Mouse (Mus musculus): ENCODE data around the gene Ift80. TPM values are rescaled to one million over a fixed set of nuclear protein-coding genes. Genes with fewer than 3 reads are reported as not detected.
A peak's percentile ranks its signal among the peaks of the same experiment; 100 is the strongest.

Ift80 gene
- total RNA-seq, 2 experiments from 2014 or later: 19.9 to 26.1 TPM

DNA sequence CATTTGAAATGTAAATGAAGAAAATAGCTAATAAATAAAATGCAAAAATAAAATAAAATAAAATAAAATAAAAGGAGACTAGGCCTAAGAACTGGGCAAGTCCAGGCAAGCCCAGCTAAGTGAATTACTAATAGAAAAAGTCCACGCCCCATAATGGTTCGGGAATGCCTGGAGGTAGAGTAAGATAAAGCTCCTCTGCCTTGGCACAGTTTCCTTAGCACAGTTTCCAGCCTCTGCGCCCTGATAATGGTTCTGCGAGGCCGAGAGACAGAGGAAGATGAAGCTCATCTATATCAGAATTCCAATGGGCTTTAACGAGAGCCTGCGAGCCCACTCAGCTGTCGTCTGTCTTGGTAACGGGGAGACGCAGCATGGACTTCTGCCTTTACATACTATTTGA lies 25.2 kb downstream of the Ift80 start:
- Histone ChIP-seq H3K27ac (no peak overlapping the region), H3K4me3 (no peak overlapping the region)
- TF ChIP-seq CTCF (IDR thresholded peaks at IDR 0.05): no peak
- intact Hi-C loops (cut with DNase I): no loop called here
- no peak for DNase-seq (ENCODE audit: extremely low spot score in 1 of 2, low spot score in 2 of 2)

DNA sequence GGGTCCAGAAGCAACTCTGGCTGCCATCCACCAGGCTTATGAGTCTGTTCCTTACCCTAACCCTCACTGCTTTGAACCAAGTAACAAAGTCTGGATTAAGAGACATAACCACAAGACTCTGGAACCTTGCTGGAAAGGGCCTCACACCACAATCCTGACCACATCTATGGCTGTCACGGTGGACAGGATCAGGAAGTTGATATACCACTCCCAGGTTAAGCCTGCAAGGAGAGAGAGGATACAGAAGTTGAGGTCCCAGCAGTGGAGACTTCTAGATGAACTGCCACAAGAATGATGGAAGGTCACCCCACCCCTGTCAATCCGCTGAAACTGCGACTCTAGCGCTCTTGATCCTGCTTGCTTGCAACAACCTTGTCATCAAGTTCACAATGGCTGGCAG lies 26.7 kb downstream of the Ift80 start:
- DNase-seq (ENCODE audit: extremely low spot score in 1 of 2, low spot score in 2 of 2): no peak
- Histone ChIP-seq H3K27ac (no peak overlapping the region), H3K4me3 (no peak overlapping the region)
- no peak for TF ChIP-seq CTCF (IDR thresholded peaks at IDR 0.05)
- intact Hi-C loops (cut with DNase I): no loop called here

DNA sequence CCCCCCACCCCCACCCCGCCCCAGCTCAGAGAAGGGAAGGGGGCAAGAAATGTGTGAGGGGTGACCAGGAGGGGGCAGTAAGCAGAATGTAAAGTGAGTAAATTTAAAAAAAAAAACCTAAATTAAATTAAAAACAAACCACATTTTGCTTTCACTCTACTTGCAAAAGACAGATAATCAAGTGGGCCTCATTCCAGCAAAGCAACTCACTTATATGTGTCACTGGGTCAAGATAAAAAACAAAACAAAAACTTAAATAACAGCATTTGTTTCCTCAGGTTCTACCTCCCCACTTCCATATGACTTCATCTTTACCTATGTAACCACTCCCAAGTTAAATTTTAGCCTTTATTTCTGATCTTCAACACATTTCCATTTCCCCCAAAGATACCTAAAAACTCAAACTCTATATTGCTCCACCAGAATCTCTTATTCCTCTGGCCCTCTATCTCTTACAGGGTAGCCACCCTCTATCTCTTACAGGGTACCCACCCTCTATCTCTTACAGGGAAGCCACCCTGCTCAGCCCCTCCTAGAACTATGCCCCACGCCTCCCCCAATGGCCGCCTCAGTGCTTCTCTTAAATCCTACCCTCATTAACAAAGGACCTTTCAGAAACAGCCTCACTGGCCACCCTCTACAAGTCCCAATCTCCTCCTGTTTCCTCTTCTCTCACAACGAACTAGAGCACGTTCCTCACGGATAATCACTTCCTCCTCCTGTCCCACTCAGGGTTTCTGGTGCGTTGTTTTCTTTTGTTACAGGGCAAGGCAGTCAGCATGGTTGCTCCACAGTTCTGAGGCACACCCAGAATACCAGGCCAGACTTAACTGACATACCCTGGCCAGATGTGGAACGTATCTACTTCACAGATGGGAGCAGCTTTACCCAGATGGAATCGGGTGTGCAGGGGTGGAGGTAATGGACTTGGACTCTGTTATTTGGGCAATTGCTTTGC lies 28.6 kb downstream of the Ift80 start:
- no peak overlapping the region for H3K4me3 ChIP-seq
- no peak for DNase-seq (ENCODE audit: extremely low spot score in 1 of 2, low spot score in 2 of 2)
- intact Hi-C loops (cut with DNase I): no loop called here
- H3K27ac ChIP-seq: no peak overlapping the region
- TF ChIP-seq CTCF (IDR thresholded peaks at IDR 0.05): no peak

DNA sequence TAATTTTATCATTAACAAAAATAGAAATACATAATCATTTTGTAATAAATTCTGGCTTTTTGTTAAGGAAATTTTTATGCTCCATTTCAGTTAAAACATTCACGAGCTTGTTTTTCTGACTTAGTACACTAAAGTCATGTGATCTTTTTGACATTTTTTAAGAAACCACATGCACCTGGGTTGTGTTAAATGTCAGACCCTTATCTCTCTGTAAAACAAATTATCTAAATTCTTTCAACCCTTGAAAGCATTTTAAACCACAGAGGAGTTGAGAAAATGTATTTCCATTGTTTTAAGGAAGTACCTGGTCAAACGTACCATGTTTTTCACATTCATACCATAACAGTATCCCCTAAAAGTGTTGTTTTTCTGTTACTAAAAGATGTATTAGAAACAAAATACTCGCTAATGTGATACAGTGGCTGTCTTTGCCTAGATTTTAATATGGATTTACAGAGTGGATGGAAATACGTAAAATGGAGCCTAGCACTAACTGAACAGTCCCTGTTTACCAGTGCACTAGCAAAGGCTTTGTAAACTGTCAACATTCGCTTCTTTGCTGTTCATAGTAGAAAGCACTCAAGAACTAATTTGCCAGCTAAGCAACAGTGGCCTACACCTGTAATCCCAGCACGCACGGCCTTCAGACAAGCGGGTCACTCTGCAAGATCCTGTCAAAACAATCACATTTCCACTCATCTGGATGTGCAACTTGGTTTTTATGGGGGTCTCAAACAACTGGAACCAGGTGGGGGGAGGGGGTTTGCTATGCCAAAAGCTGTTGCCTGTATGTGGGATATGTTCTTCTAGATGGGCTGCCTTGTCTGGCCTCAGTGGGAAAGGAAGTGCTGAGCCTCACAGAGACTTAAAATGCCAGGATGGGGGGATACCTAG lies 29.5 kb downstream of the Ift80 start:
- no peak overlapping the region for H3K27ac ChIP-seq
- no peak overlapping the region for H3K4me3 ChIP-seq
- DNase-seq (ENCODE audit: extremely low spot score in 1 of 2, low spot score in 2 of 2): no peak
- TF ChIP-seq CTCF (IDR thresholded peaks at IDR 0.05): no peak
- intact Hi-C loops (cut with DNase I): no loop called here

DNA sequence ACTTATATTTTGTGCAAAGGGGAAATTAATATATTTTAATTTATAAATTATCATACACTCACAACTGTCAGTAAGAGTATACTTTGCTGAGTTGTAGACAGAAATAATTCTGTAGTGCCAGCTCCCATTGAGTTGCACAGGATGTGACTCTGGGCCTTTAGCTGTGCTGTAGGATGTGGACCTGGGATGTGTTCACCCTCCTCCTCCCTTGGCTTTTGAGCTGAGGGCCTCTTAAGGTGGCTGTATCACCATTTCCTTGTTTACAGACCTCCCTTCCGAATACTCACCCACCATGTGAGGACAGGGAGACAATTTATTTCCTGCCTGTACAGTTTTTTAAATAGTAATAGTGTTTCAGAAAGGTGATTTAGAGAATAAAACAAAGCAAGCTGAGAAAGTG lies 30.8 kb downstream of the Ift80 start:
- no peak for DNase-seq (ENCODE audit: extremely low spot score in 1 of 2, low spot score in 2 of 2)
- no peak for TF ChIP-seq CTCF (IDR thresholded peaks at IDR 0.05)
- no peak overlapping the region for H3K27ac ChIP-seq
- H3K4me3 ChIP-seq: no peak overlapping the region
- intact Hi-C loops (cut with DNase I): no loop called here

DNA sequence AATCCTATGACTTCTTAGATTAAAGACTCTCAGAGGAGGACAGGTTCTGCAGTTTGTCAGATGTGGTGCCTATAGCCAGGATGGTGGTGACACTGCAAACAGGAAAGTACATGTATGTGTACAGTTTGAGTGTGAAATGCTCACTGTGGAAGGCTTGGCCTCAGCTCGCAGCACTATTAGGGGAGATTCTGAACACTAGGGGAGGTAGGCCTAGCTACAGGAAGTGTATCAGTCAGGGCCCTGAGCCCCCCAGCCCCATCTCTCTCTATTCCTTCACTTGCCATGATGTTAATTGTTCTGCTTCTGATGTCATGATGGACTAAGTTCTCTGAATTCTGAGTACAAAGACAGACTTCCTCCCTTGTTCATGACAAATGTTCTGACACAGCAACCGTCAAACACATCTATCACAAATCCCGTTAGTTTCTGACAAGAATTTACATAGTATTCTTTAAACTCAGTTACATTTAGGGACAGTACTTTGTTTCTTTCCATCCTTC lies 35.2 kb downstream of the Ift80 start:
- intact Hi-C loops (cut with DNase I): no loop called here

DNA sequence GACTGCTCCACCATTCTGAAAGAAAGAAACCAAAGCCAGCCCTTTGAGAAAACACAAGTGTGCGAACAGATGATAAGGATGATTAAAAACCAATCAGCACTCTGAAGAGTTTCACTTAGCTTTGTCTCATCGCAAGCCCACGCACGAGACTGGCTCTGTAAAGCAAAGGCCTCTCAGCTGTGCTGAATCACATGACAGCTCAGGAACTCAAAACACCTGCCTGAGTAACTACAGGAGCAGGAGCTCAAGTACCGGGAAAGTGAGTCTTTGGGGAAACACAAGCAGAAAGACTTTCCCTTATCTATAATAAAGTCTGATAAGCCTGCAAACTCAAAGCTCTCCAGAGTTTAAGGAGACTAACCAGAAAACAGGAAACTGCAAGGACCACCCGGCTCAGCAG lies 37.0 kb downstream of the Ift80 start:
- no peak for DNase-seq (ENCODE audit: extremely low spot score in 1 of 2, low spot score in 2 of 2)
- no peak overlapping the region for H3K27ac ChIP-seq
- H3K4me3 ChIP-seq: no peak overlapping the region
- intact Hi-C loops (cut with DNase I): no loop called here
- no peak for TF ChIP-seq CTCF (IDR thresholded peaks at IDR 0.05)

More for the DNA sequence above, 35.2 kb downstream of the Ift80 start:
- Histone ChIP-seq H3K4me3 (no peak overlapping the region), H3K27ac (no peak overlapping the region)
- no peak for DNase-seq (ENCODE audit: extremely low spot score in 1 of 2, low spot score in 2 of 2)
- no peak for TF ChIP-seq CTCF (IDR thresholded peaks at IDR 0.05)

DNA sequence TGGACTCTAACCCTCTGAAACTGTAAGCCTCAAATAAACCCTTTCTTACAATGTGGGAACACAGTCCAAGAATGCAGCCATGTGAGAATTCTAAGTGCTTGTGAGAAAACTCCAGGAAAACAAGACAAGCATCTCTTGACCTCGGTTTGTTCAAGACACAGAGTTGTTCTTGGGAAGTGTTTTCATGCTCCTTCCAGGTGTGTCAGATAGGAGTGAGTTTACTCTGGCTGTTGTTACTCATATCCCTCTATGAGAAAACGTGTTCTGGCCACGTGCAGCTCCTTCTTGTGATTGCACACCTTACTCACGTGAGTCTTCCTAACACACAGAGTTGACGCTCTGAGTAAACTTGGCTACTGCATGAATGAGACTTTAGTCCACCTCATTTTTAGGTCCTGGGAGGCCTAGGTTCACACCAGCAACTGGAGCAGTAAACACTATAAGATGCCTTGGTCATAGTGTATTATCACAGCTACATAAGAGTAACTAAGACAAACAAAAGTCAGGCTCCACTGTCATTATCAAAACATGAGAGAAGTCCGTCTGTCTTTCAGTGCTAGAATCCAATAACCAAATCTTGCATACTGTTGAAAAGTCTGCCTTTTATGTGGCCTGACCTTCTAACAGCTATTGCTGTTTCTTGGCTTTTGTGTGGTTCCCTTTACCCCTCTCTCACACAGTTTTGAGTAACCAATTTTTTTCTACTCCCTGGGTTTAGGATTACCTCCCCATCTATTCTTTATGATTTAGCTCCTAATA lies 37.7 kb downstream of the Ift80 start:
- no peak for DNase-seq (ENCODE audit: extremely low spot score in 1 of 2, low spot score in 2 of 2)
- no peak overlapping the region for H3K4me3 ChIP-seq
- H3K27ac ChIP-seq: no peak overlapping the region
- intact Hi-C loops (cut with DNase I): no loop called here
- no peak for TF ChIP-seq CTCF (IDR thresholded peaks at IDR 0.05)

DNA sequence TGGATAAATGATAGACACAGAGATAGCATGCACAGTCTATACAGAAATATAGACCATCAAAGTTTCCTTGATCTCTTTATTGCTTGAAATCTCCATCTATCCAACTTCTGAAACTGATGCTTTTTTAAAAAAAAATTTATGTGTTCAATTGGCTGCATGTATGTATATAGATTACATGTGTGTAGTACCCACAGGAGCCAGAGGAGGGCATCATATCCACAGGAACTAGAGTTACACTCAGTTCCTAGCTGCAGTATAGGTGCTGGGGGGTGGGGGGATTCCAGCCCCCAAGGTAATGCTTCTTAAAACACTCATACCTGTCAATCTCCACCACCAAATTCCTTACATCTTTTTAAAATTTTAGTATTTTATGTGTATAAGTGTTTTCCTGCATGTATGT lies 39.7 kb downstream of the Ift80 start:
- DNase-seq (ENCODE audit: extremely low spot score in 1 of 2, low spot score in 2 of 2): no peak
- intact Hi-C loops (cut with DNase I): no loop called here
- TF ChIP-seq CTCF (IDR thresholded peaks at IDR 0.05): peak; percentile 23
- no peak overlapping the region for H3K27ac ChIP-seq
- no peak overlapping the region for H3K4me3 ChIP-seq

DNA sequence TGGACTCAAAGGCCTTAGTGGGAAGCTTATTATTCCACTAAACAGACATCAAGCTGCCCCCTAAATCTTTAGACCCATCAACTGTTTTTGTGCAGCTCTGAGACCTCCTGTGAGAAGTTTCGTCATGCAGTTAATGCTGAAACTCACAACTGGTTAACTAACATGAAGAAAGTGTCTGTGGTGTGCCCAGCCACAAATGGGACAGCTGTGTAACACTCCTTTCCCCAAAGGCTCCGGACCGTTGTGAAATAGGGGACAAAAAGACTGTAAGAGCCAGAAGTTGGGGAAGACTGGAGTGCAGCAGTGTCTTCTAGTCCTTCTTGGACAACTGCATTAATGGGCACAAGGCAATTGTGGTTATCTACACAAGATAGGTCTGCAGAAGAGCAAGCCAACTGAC lies 47.0 kb downstream of the Ift80 start:
- intact Hi-C loops (cut with DNase I): loop anchor here (5.0 to 10.0 kb wide), 3 partner anchors 160 to 313 kb away; no protein-coding TSS in a partner anchor

DNA sequence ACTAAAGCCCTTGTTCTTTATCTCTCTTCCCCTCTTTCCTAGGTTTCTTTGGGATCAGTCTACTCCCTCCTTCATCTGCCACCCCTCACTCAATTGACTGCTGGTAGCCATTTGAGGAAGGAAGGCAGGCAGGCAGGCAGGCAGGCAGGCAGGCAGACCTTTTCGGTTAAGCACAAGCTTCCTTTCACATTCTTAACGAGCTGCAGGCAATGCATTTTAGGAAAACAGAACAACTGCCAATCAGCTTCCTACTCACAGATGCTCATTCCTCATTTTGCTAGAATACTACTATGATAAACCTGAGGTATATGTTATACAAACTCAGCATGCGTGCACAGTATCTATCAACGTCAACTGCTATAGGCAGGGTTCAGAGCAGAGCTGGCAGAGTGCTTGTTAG lies 47.9 kb downstream of the Ift80 start:
- intact Hi-C loops (cut with DNase I): loop anchor here (5.0 to 10.0 kb wide), 3 partner anchors 159 to 312 kb away; no protein-coding TSS in a partner anchor
- Histone ChIP-seq H3K4me3 (no peak overlapping the region), H3K27ac (peak overlapping the region; percentile 19; the same call in 1 of the 2 replicates)
- no peak for TF ChIP-seq CTCF (IDR thresholded peaks at IDR 0.05)
- DNase-seq (ENCODE audit: extremely low spot score in 1 of 2, low spot score in 2 of 2): no peak

More for the DNA sequence above, 47.0 kb downstream of the Ift80 start:
- no peak for DNase-seq (ENCODE audit: extremely low spot score in 1 of 2, low spot score in 2 of 2)
- no peak overlapping the region for H3K27ac ChIP-seq
- no peak for TF ChIP-seq CTCF (IDR thresholded peaks at IDR 0.05)
- H3K4me3 ChIP-seq: no peak overlapping the region

Data from left cerebral cortex, adult 2 months (tissue).